In the genomic region with DNA sequence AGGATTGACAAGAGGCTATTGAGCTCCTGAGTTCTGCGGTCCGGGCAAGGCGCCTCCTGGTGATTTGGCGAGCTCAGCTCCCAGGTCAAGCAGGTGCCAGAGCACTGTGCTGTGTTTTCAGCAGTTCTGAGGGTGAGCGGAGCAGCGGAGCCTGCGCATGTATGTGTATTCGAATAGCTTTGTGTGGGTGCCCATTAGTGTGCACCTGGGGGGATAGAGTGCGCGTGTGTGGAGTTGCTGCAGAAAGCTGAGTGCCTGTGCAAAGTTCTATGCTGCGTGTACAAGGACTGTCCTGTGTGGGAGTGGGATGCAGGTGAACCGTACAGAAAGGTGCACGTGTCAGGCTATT, we compare ENCODE assay signal across 8 mouse cellular contexts. TPM values are rescaled to one million over a fixed set of nuclear protein-coding genes. Genes with fewer than 3 reads are reported as not detected.
DNase-seq lines count a peak whose midpoint lies in the region; ATAC-seq and TF ChIP-seq lines count a peak whose summit lies in the region.

Gene Sec14l5 (plus strand): TSS at position 73 of the 349 bp plus-strand sequence.

- peak within 1 kb of the TSS; percentile 53 for H3K4me2 ChIP-seq in limb, embryonic 14.5 days (replicated peaks; ENCODE audit: low read depth, low read length, severe bottlenecking)
- H3K4me2 ChIP-seq in stomach, postnatal 0 days (replicated peaks; ENCODE audit: low read depth) = peak within 1 kb of the TSS; percentile 54

- peak; percentile 19; the same call in 1 of the 2 replicates for ATAC-seq in limb, embryonic 14.5 days (ENCODE audit: low FRiP score, low read depth)
- peak; percentile 50 for ATAC-seq in stomach, postnatal 0 days (ENCODE audit: low FRiP score, low TSS enrichment)

- DNase-seq in gastrocnemius, postnatal 25 days = no peak
- DNase-seq in gastrocnemius, postnatal 14 days = no peak
- no peak for DNase-seq in spleen, adult 2 months (ENCODE audit: low read depth in 1 of 2, low spot score in 2 of 2)
- DNase-seq in spleen, adult 12 weeks (ENCODE audit: low spot score) = no peak
- no peak for DNase-seq in limb, embryonic 14.5 days (ENCODE audit: low spot score)
- no peak for DNase-seq in stomach, postnatal 0 days (ENCODE audit: low spot score)
- no peak for DNase-seq in layer of hippocampus, postnatal 25 days (ENCODE audit: extremely low spot score in 1 of 2, low spot score in 1 of 2)
- DNase-seq in thymus, postnatal 0 days (ENCODE audit: low spot score) = no peak

- WGBS in spleen, adult 2 months = 17% methylated on average over 13 of the region's 13 CpGs
- WGBS in limb, embryonic 14.5 days = 21% methylated on average over 13 of the region's 13 CpGs
- WGBS in stomach, postnatal 0 days = 10% methylated on average over 13 of the region's 13 CpGs

- no peak for TF ChIP-seq EP300 in stomach, postnatal 0 days (optimal IDR thresholded peaks at IDR 0.05)

- intact Hi-C loops in gastrocnemius, postnatal 14 days (cut with DNase I; ENCODE audit: low total_unique reads) = loop anchor here (5.0 to 10.0 kb wide), 2 partner anchors 50 to 92 kb away; partner anchors contain the start of gene Ubn1

- H3K36me3 ChIP-seq in spleen, adult 2 months (ENCODE audit: control insufficient read depth, insufficient read depth, low read length) = no peaks in the 10 kb centered on the region
- no peaks in the 10 kb centered on the region for H3K36me3 ChIP-seq in limb, embryonic 14.5 days (ENCODE audit: control insufficient read depth, insufficient read depth, low read length)
- no peaks in the 10 kb centered on the region for H3K36me3 ChIP-seq in stomach, postnatal 0 days (ENCODE audit: control insufficient read depth, insufficient read depth, low read length)

- peak within 1 kb of the TSS; percentile 16; the same call in 1 of the 2 replicates for H3K4me3 ChIP-seq in spleen, adult 2 months (ENCODE audit: extremely low read depth, insufficient read depth, insufficient read length)
- H3K4me3 ChIP-seq in limb, embryonic 14.5 days (replicated peaks; ENCODE audit: low read length) = peak within 1 kb of the TSS; percentile 29
- peak within 1 kb of the TSS; percentile 24 for H3K4me3 ChIP-seq in stomach, postnatal 0 days (ENCODE audit: low read depth, low read length)

- H3K27me3 ChIP-seq in spleen, adult 2 months (ENCODE audit: control insufficient read depth, insufficient read depth, low read length) = no peaks in the 10 kb centered on the region
- peaks cover 13% of the 10 kb centered on the region; the same call in 1 of the 2 replicates for H3K27me3 ChIP-seq in limb, embryonic 14.5 days (ENCODE audit: control insufficient read depth, insufficient read depth, low read length)
- H3K27me3 ChIP-seq in stomach, postnatal 0 days (ENCODE audit: control insufficient read depth, insufficient read depth, low read length) = no peaks in the 10 kb centered on the region

- H3K9me3 ChIP-seq in limb, embryonic 14.5 days (ENCODE audit: control insufficient read depth, low read length) = no peaks in the 10 kb centered on the region
- H3K9me3 ChIP-seq in stomach, postnatal 0 days (ENCODE audit: control insufficient read depth, low read length) = no peaks in the 10 kb centered on the region

- H3K4me1 ChIP-seq in spleen, adult 2 months (ENCODE audit: control insufficient read depth, insufficient read depth, insufficient read length) = 0 out of 2 replicates have a peak, but pooled peaks cover 3% of the 10 kb centered on the region
- H3K4me1 ChIP-seq in limb, embryonic 14.5 days (ENCODE audit: control insufficient read depth, insufficient read depth, low read length) = no peaks in the 10 kb centered on the region
- no peaks in the 10 kb centered on the region for H3K4me1 ChIP-seq in stomach, postnatal 0 days (replicated peaks; ENCODE audit: control insufficient read depth, insufficient read depth)

- 0 out of 2 replicates have a peak within 1 kb of the TSS, but pooled peaks have one; percentile 18 for H3K9ac ChIP-seq in limb, embryonic 14.5 days (ENCODE audit: low read depth, low read length, severe bottlenecking)
- H3K9ac ChIP-seq in stomach, postnatal 0 days (ENCODE audit: low read length) = no peak within 1 kb of the TSS

- TF ChIP-seq CTCF in spleen, adult 2 months (IDR thresholded peaks at IDR 0.05; ENCODE audit: extremely low read depth, insufficient read depth, insufficient read length, insufficient replicate concordance) = no peak
- TF ChIP-seq CTCF in stomach, postnatal 0 days (IDR thresholded peaks at IDR 0.05; ENCODE audit: low read depth) = peak; percentile 22; the same call in 1 of the 2 replicates

- TF ChIP-seq POLR2A in spleen, adult 2 months (IDR thresholded peaks at IDR 0.05; ENCODE audit: low read depth, low read length) = no peak
- no peak for TF ChIP-seq POLR2A in limb, embryonic 14.5 days (IDR thresholded peaks at IDR 0.05; ENCODE audit: borderline replicate concordance, extremely low read depth, insufficient read depth, insufficient read length)

- no peak within 1 kb of the TSS for H3K27ac ChIP-seq in spleen, adult 2 months (ENCODE audit: insufficient read depth, low read length)
- H3K27ac ChIP-seq in limb, embryonic 14.5 days (replicated peaks; ENCODE audit: low read depth, low read length) = no peak within 1 kb of the TSS
- no peak within 1 kb of the TSS for H3K27ac ChIP-seq in stomach, postnatal 0 days (replicated peaks)

RNA-seq across cellular contexts. Expression of gene Sec14l5, which starts in this region (rescaled TPM):
- total RNA-seq in gastrocnemius, postnatal 25 days (2021) = 10 to 100 TPM; 11.4 to 12.9 TPM
- total RNA-seq in gastrocnemius, postnatal 14 days (2021) = 10 to 100 TPM in 1 of 2 experiments, 1 to 10 TPM in 1; 7.4 to 11.3 TPM
- 0.53 and 0.55 TPM in 2 replicates for polyA plus RNA-seq in spleen, adult 2 months (2012; rRNA removed)
- 0.45 and 0.61 TPM in 2 replicates for polyA plus RNA-seq in limb, embryonic 14.5 days (2012; rRNA removed)
- polyA plus RNA-seq in limb, embryonic 14.5 days (2014; fragmentation: Nextera tagmentation; extraction: Ambion mirVana) = 0.10 and 0.12 TPM in 2 replicates
- polyA plus RNA-seq in stomach, postnatal 0 days (2015; fragmentation: Nextera tagmentation; extraction: Ambion mirVana) = 0.04 TPM in 2 replicates
- total RNA-seq in layer of hippocampus, postnatal 25 days (2021) = 1 to 10 TPM; 5.8 to 6.7 TPM
- 0.41 and 0.42 TPM in 2 replicates for polyA plus RNA-seq in thymus, postnatal 0 days (2015; fragmentation: Nextera tagmentation; extraction: Ambion mirVana)

Comparison
In these comparisons a context has a peak if more than half of its experiments do, and no peak if none do; other contexts are left out.
1. Peak in ATAC-seq, H3K4me3 ChIP-seq, H3K9ac ChIP-seq and H3K4me2 ChIP-seq in limb, embryonic 14.5 days; RNA of the gene not detected or under 1 TPM.
2. Peak in ATAC-seq, H3K4me3 ChIP-seq and H3K4me2 ChIP-seq in stomach, postnatal 0 days; RNA of the gene not detected or under 1 TPM.